Mouse (Mus musculus) thymus, adult 2 months (tissue): ENCODE measurements around the gene Mdh1. TPM values are rescaled to one million over a fixed set of nuclear protein-coding genes. Genes with fewer than 3 reads are reported as not detected.
"Not testable (repeated sequence)": the region's sequence is repeated elsewhere in the genome, so short reads cannot be mapped to it uniquely, and the experiment has no call there.

Experiments
- DNase-seq: peaks from one replicate; pipeline ENCODE4 v3.0.0; 2021
- H3K27ac ChIP-seq: fragments of 200-500 bp; 2 replicates; pipeline ENCODE4 v1.5.1; 2012; ENCODE audit warnings: low read length, control low read depth; ENCODE audit not compliant: control insufficient read depth, insufficient read depth
- H3K27me3 ChIP-seq: fragments of 200-500 bp; 2 replicates; pipeline ENCODE4 v1.6.1; 2012; ENCODE audit warnings: mild to moderate bottlenecking, low read length, moderate library complexity, mixed read lengths; ENCODE audit not compliant: control insufficient read depth, insufficient read depth
- H3K36me3 ChIP-seq: fragments of 200-500 bp; 2 replicates; pipeline ENCODE4 v1.6.1; 2012; ENCODE audit warnings: mild to moderate bottlenecking, low read length, moderate library complexity; ENCODE audit not compliant: control insufficient read depth, insufficient read depth
- H3K4me1 ChIP-seq: fragments of 200-500 bp; replicated peaks from 2 replicates; pipeline ENCODE4 v1.6.1; 2012; ENCODE audit warnings: low read length; ENCODE audit not compliant: control insufficient read depth, insufficient read depth
- H3K4me3 ChIP-seq: fragments of 200-500 bp; 2 replicates; pipeline ENCODE4 v1.5.1; 2012; ENCODE audit warnings: mild to moderate bottlenecking, low read length, control low read depth, moderate library complexity; ENCODE audit not compliant: control insufficient read depth, insufficient read depth
- CTCF ChIP-seq: fragments of 200-500 bp; IDR thresholded peaks from 2 replicates; pipeline ENCODE4 v1.5.1; 2012; ENCODE audit warnings: mild to moderate bottlenecking, control low read depth, low read length, moderate library complexity, borderline replicate concordance; ENCODE audit not compliant: control insufficient read depth, poor library complexity, insufficient read depth; ENCODE audit errors: extremely low read depth
- POLR2A ChIP-seq: fragments of 200-500 bp; IDR thresholded peaks from 2 replicates; pipeline ENCODE4 v1.6.1; 2012; ENCODE audit warnings: mild to moderate bottlenecking, low read length, control low read depth, moderate library complexity; ENCODE audit not compliant: control insufficient read depth, poor library complexity, insufficient read depth; ENCODE audit errors: extremely low read depth
- WGBS: fragments of 180-500 bp; shearing (Covaris S2); methylation state at CpG from one replicate; pipeline ENCODE4 v1.1.7; 2018; 5-methylcytosine and 5-hydroxymethylcytosine counted together
- polyA plus RNA-seq: library from polyadenylated mRNA; depleted of rRNA; stranded (reverse); fragments of >200 nt; gene quantifications from 2 replicates; pipeline ENCODE4 v1.2.3, GENCODE M21; 2012

Mdh1 gene
- polyA plus RNA-seq, 1 experiment: 191 TPM

GRCm38 (mm10) chr11:21547518-21547917 is 24.6 kb downstream of the Mdh1 start:
- no peak for DNase-seq
- Histone ChIP-seq H3K4me3 (no peak overlapping the region), H3K4me1 (no peaks in the 10 kb centered on the region), H3K36me3 (no peaks in the 10 kb centered on the region), H3K27ac (no peak overlapping the region), H3K27me3 (no peaks in the 10 kb centered on the region)
- TF ChIP-seq CTCF: no peak
- TF ChIP-seq POLR2A: no peak

- no peak for DNase-seq
- TF ChIP-seq CTCF: no peak
- no peak for TF ChIP-seq POLR2A
- no peaks in the 10 kb centered on the region for H3K36me3 ChIP-seq
- WGBS: 93% methylated on average over 1 of the region's 1 CpGs
- H3K27ac ChIP-seq: no peak overlapping the region
- H3K4me3 ChIP-seq: no peak overlapping the region
- no peaks in the 10 kb centered on the region for H3K27me3 ChIP-seq
- H3K4me1 ChIP-seq: no peaks in the 10 kb centered on the region
Measured at GRCm38 (mm10) chr11:21546671-21547070, 25.5 kb downstream of the Mdh1 start.

GRCm38 (mm10) chr11:21545951-21546350 is 26.2 kb downstream of the Mdh1 start:
- H3K4me3 ChIP-seq: no peak overlapping the region
- TF ChIP-seq POLR2A: no peak
- TF ChIP-seq CTCF: no peak
- no peaks in the 10 kb centered on the region for H3K4me1 ChIP-seq

DNA sequence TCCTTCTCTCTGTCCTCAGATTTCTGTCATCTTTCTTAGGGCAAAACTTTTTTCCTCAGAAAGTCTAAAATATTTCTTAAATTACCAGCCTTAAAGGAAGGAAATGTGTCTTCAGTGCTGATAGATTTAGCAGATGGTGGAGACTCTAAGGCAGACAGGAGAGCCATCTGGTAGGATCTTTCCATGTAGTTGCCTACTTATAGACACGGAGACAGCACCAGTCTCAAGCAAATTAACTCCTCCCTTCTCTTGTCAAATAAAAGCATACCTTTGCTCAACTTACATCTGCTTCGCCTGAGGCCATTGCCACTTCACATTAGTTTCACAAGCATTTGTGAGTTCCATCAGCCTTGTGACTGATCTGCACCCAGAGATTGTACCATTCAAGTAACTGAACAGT is 27.1 kb downstream of the Mdh1 start:
- TF ChIP-seq CTCF (no peak), POLR2A (no peak)
- WGBS: 96% methylated on average over 2 of the region's 2 CpGs
- DNase-seq: no peak

More at GRCm38 (mm10) chr11:21545951-21546350, 26.2 kb downstream of the Mdh1 start:
- Histone ChIP-seq H3K27me3 (no peaks in the 10 kb centered on the region), H3K27ac (no peak overlapping the region), H3K36me3 (no peaks in the 10 kb centered on the region)
- DNase-seq: no peak

GRCm38 (mm10) chr11:21542731-21543130 is 29.4 kb downstream of the Mdh1 start:
- 94% methylated on average over 5 of the region's 5 CpGs for WGBS
- H3K36me3 ChIP-seq: no peaks in the 10 kb centered on the region
- no peak for DNase-seq
- TF ChIP-seq CTCF (no peak), POLR2A (no peak)
- no peak overlapping the region for H3K4me3 ChIP-seq
- H3K27me3 ChIP-seq: no peaks in the 10 kb centered on the region
- no peaks in the 10 kb centered on the region for H3K4me1 ChIP-seq
- no peak overlapping the region for H3K27ac ChIP-seq

More for the DNA sequence above, 27.1 kb downstream of the Mdh1 start:
- Histone ChIP-seq H3K4me1 (no peaks in the 10 kb centered on the region), H3K4me3 (no peak overlapping the region), H3K36me3 (no peaks in the 10 kb centered on the region), H3K27ac (no peak overlapping the region), H3K27me3 (no peaks in the 10 kb centered on the region)

- H3K36me3 ChIP-seq: no peaks in the 10 kb centered on the region
- no peaks in the 10 kb centered on the region for H3K4me1 ChIP-seq
- 99% methylated on average over 2 of the region's 2 CpGs for WGBS
- H3K27me3 ChIP-seq: no peaks in the 10 kb centered on the region
- H3K27ac ChIP-seq: no peak overlapping the region
- TF ChIP-seq CTCF (no peak), POLR2A (no peak)
- no peak for DNase-seq
- no peak overlapping the region for H3K4me3 ChIP-seq
Measured at GRCm38 (mm10) chr11:21540622-21541021, 31.5 kb downstream of the Mdh1 start.

DNA sequence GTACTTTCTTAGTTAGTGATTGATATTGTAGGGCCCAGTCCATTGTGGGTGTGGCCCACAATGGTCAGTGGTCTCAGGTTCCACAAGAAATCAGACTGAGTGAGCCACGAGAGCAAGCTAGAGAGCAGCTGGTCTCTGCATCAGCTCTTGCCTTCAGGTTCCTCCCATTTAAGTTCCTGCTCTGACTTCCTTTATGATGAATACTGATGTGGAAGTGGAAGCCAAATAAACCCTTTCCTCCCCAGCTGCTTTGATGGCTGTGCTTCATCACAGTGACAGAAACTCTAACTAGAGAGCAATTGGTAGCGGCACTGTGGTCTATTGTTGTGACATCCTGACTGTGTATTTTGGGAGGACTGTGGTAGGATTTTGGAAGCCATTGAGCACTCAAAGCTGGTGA is 32.1 kb downstream of the Mdh1 start:
- Histone ChIP-seq H3K4me3 (no peak overlapping the region), H3K27ac (no peak overlapping the region), H3K27me3 (no peaks in the 10 kb centered on the region), H3K4me1 (no peaks in the 10 kb centered on the region), H3K36me3 (no peaks in the 10 kb centered on the region)
- no peak for DNase-seq
- TF ChIP-seq POLR2A (no peak), CTCF (no peak)
- WGBS: 49% methylated on average over 2 of the region's 2 CpGs

GRCm38 (mm10) chr11:21530856-21531255 is 41.3 kb downstream of the Mdh1 start:
- H3K36me3 ChIP-seq, H3K4me1 ChIP-seq, H3K4me3 ChIP-seq, H3K27me3 ChIP-seq, DNase-seq, H3K27ac ChIP-seq: not testable (repeated sequence)
- 97% methylated on average over 2 of the region's 2 CpGs for WGBS
